Mouse (Mus musculus) liver, embryonic 15.5 days (tissue): ENCODE results near the gene Irf2bp1. TPM values are rescaled to one million over a fixed set of nuclear protein-coding genes. Genes with fewer than 3 reads are reported as not detected.

ENCODE experiments used
- ATAC-seq: fragments of 200-750 bp; cut with Nextera tagmentation; 2 replicates; pipeline ENCODE4 v1.8.0; 2017; ENCODE audit warnings: moderate number of reproducible peaks, mild to moderate bottlenecking, moderate library complexity; ENCODE audit not compliant: insufficient read depth
- H3K27ac ChIP-seq: fragments of 300-500 bp; sonication (generic); replicated peaks from 2 replicates; pipeline ENCODE4 v1.5.1; 2015; ENCODE audit warnings: mild to moderate bottlenecking, inconsistent platforms
- H3K27me3 ChIP-seq: fragments of 300-500 bp; sonication (generic); 2 replicates; pipeline ENCODE4 v1.6.1; 2015; ENCODE audit warnings: mild to moderate bottlenecking, inconsistent platforms
- H3K36me3 ChIP-seq: fragments of 300-500 bp; sonication (generic); replicated peaks from 2 replicates; pipeline ENCODE4 v1.6.1; 2015; ENCODE audit warnings: moderate library complexity, mild to moderate bottlenecking, inconsistent platforms
- H3K4me1 ChIP-seq: fragments of 300-500 bp; sonication (generic); replicated peaks from 2 replicates; pipeline ENCODE4 v1.6.1; 2015; ENCODE audit warnings: inconsistent platforms
- H3K4me2 ChIP-seq: fragments of 300-500 bp; sonication (generic); 2 replicates; pipeline ENCODE4 v1.6.1; 2015; ENCODE audit warnings: moderate library complexity, mild to moderate bottlenecking, inconsistent platforms
- H3K4me3 ChIP-seq: fragments of 300-500 bp; sonication (generic); replicated peaks from 2 replicates; pipeline ENCODE4 v1.5.1; 2015; ENCODE audit warnings: mild to moderate bottlenecking, inconsistent platforms
- H3K9ac ChIP-seq: fragments of 300-500 bp; sonication (generic); 2 replicates; pipeline ENCODE4 v1.6.1; 2015; ENCODE audit warnings: moderate library complexity, mild to moderate bottlenecking, inconsistent platforms
- H3K9me3 ChIP-seq: fragments of 300-500 bp; sonication (generic); replicated peaks from 2 replicates; pipeline ENCODE4 v1.6.1; 2016; ENCODE audit warnings: inconsistent platforms
- WGBS: fragments of 180-500 bp; shearing (Covaris S2); methylation state at CpG from one replicate; pipeline ENCODE4 v1.1.7; 2015; ENCODE audit warnings: mixed read lengths; ENCODE audit not compliant: insufficient replicate concordance; 5-methylcytosine and 5-hydroxymethylcytosine counted together
- polyA plus RNA-seq: library from polyadenylated mRNA; unstranded; fragments of >200 nt; fragmentation: Nextera tagmentation; extraction: Ambion mirVana; gene quantifications from 2 replicates; pipeline ENCODE4 v1.2.1, GENCODE M21; 2015

Gene Irf2bp1
- polyA plus RNA-seq, 1 experiment from 2014 or later: 8.2 TPM

- Histone ChIP-seq H3K4me2 (peak overlapping the region; percentile 61), H3K36me3 (no peaks in the 10 kb centered on the region), H3K9ac (peak overlapping the region; percentile 36), H3K27ac (peak overlapping the region; percentile 71), H3K4me1 (peaks cover 44% of the 10 kb centered on the region), H3K4me3 (peak overlapping the region; percentile 28), H3K27me3 (peaks cover 21% of the 10 kb centered on the region), H3K9me3 (no peaks in the 10 kb centered on the region)
- peak; percentile 41 for ATAC-seq
- WGBS: 3% methylated on average over 31 of the region's 31 CpGs
Observed at GRCm38 (mm10) chr7:19012025-19012621, 8.3 kb downstream of the Irf2bp1 start.

GRCm38 (mm10) chr7:19012882-19013281, 9.0 kb downstream of the Irf2bp1 start:
- no peaks in the 10 kb centered on the region for H3K9me3 ChIP-seq
- peak; percentile 56 for ATAC-seq
- peak overlapping the region; percentile 61 for H3K4me2 ChIP-seq
- peaks cover 44% of the 10 kb centered on the region for H3K4me1 ChIP-seq
- H3K27me3 ChIP-seq: peaks cover 21% of the 10 kb centered on the region
- H3K27ac ChIP-seq: peak overlapping the region; percentile 71
- no peak overlapping the region for H3K4me3 ChIP-seq
- H3K9ac ChIP-seq: no peak overlapping the region
- 30% methylated on average over 2 of the region's 2 CpGs for WGBS
- H3K36me3 ChIP-seq: no peaks in the 10 kb centered on the region

- Histone ChIP-seq H3K9me3 (no peaks in the 10 kb centered on the region), H3K27me3 (peaks cover 24% of the 10 kb centered on the region), H3K4me3 (no peak overlapping the region), H3K36me3 (no peaks in the 10 kb centered on the region), H3K4me2 (no peak overlapping the region), H3K27ac (no peak overlapping the region), H3K9ac (no peak overlapping the region), H3K4me1 (peaks cover 33% of the 10 kb centered on the region)
- no peak for ATAC-seq
- WGBS: 69% methylated on average over 15 of the region's 15 CpGs
Observed at GRCm38 (mm10) chr7:19014452-19014851, 10.6 kb downstream of the Irf2bp1 start.

GRCm38 (mm10) chr7:19016042-19016441, 12.2 kb downstream of the Irf2bp1 start:
- ATAC-seq: no peak
- peaks cover 39% of the 10 kb centered on the region for H3K27me3 ChIP-seq
- H3K4me3 ChIP-seq: no peak overlapping the region
- H3K4me1 ChIP-seq: peaks cover 24% of the 10 kb centered on the region
- no peak overlapping the region for H3K9ac ChIP-seq
- H3K27ac ChIP-seq: no peak overlapping the region
- 74% methylated on average over 4 of the region's 4 CpGs for WGBS
- no peaks in the 10 kb centered on the region for H3K9me3 ChIP-seq
- no peaks in the 10 kb centered on the region for H3K36me3 ChIP-seq
- H3K4me2 ChIP-seq: no peak overlapping the region

- peaks cover 50% of the 10 kb centered on the region for H3K27me3 ChIP-seq
- no peak for ATAC-seq
- no peak overlapping the region for H3K27ac ChIP-seq
- 67% methylated on average over 7 of the region's 7 CpGs for WGBS
- H3K4me2 ChIP-seq: no peak overlapping the region
- H3K36me3 ChIP-seq: no peaks in the 10 kb centered on the region
- no peak overlapping the region for H3K4me3 ChIP-seq
- H3K9ac ChIP-seq: no peak overlapping the region
- no peaks in the 10 kb centered on the region for H3K9me3 ChIP-seq
- H3K4me1 ChIP-seq: peaks cover 11% of the 10 kb centered on the region
Observed at GRCm38 (mm10) chr7:19017909-19018308, 14.1 kb downstream of the Irf2bp1 start.

- H3K9me3 ChIP-seq: no peaks in the 10 kb centered on the region
- WGBS: 15% methylated on average over 8 of the region's 8 CpGs
- H3K27me3 ChIP-seq: peaks cover 47% of the 10 kb centered on the region
- peaks cover 27% of the 10 kb centered on the region for H3K4me1 ChIP-seq
- 0 out of 2 replicates have a peak overlapping the region, but pooled peaks have one; percentile 1 for H3K9ac ChIP-seq
- peak overlapping the region; percentile 90 for H3K4me3 ChIP-seq
- H3K36me3 ChIP-seq: no peaks in the 10 kb centered on the region
- peak overlapping the region; percentile 51 for H3K4me2 ChIP-seq
- ATAC-seq: no peak
- H3K27ac ChIP-seq: no peak overlapping the region
Observed at GRCm38 (mm10) chr7:19021048-19021447, 17.2 kb downstream of the Irf2bp1 start.

GRCm38 (mm10) chr7:19022189-19022958, 18.5 kb downstream of the Irf2bp1 start:
- WGBS: 46% methylated on average over 18 of the region's 18 CpGs
- peak overlapping the region; percentile 90 for H3K4me3 ChIP-seq
- H3K36me3 ChIP-seq: no peaks in the 10 kb centered on the region
- peak overlapping the region; percentile 51; the same call in 1 of the 2 replicates for H3K4me2 ChIP-seq
- peak overlapping the region; percentile 38; the same call in 1 of the 2 replicates for H3K27ac ChIP-seq
- H3K27me3 ChIP-seq: peaks cover 47% of the 10 kb centered on the region
- H3K4me1 ChIP-seq: peaks cover 37% of the 10 kb centered on the region
- ATAC-seq: no peak
- H3K9me3 ChIP-seq: no peaks in the 10 kb centered on the region
- H3K9ac ChIP-seq: 0 out of 2 replicates have a peak overlapping the region, but pooled peaks have one; percentile 53

- Histone ChIP-seq H3K36me3 (peaks cover under 1% of the 10 kb centered on the region; the same call in 1 of the 2 replicates), H3K27me3 (peaks cover 47% of the 10 kb centered on the region), H3K4me3 (peak within 1 kb of the TSS; percentile 90), H3K9ac (peak within 1 kb of the TSS; percentile 94), H3K27ac (peak within 1 kb of the TSS; percentile 64), H3K9me3 (no peaks in the 10 kb centered on the region), H3K4me2 (peak within 1 kb of the TSS; percentile 92), H3K4me1 (peaks cover 43% of the 10 kb centered on the region)
- peak; percentile 43 for ATAC-seq
- 5% methylated on average over 30 of the region's 30 CpGs for WGBS
Observed at GRCm38 (mm10) chr7:19023357-19023814, 19.5 kb downstream of the Irf2bp1 start, which contains the start of gene Foxa3. Foxa3 (minus strand) TSS chr7:19023538.

- under 1% methylated on average over 48 of the region's 50 CpGs for WGBS
- Histone ChIP-seq H3K36me3 (peaks cover 8% of the 10 kb centered on the region), H3K9me3 (no peaks in the 10 kb centered on the region), H3K27me3 (peaks cover 47% of the 10 kb centered on the region), H3K27ac (peak within 1 kb of the TSS; percentile 64), H3K4me1 (peaks cover 43% of the 10 kb centered on the region), H3K9ac (peak within 1 kb of the TSS; percentile 94), H3K4me2 (peak within 1 kb of the TSS; percentile 92), H3K4me3 (peak within 1 kb of the TSS; percentile 90)
- peak; percentile 90 for ATAC-seq
Observed at GRCm38 (mm10) chr7:19024096-19024506, 20.3 kb downstream of the Irf2bp1 start, which contains the start of gene Sympk. Sympk (plus strand) TSS chr7:19024377.

GRCm38 (mm10) chr7:19024581-19025255, 20.9 kb downstream of the Irf2bp1 start:
- Histone ChIP-seq H3K36me3 (peaks cover 14% of the 10 kb centered on the region), H3K4me1 (peaks cover 43% of the 10 kb centered on the region), H3K27me3 (peaks cover 42% of the 10 kb centered on the region), H3K9me3 (no peaks in the 10 kb centered on the region), H3K9ac (peak overlapping the region; percentile 94), H3K4me3 (peak overlapping the region; percentile 90), H3K27ac (peak overlapping the region; percentile 64), H3K4me2 (peak overlapping the region; percentile 92)
- WGBS: 1% methylated on average over 35 of the region's 36 CpGs
- peak; percentile 56 for ATAC-seq

- no peak overlapping the region for H3K27ac ChIP-seq
- no peak for ATAC-seq
- H3K9me3 ChIP-seq: no peaks in the 10 kb centered on the region
- H3K4me3 ChIP-seq: no peak overlapping the region
- peaks cover 9% of the 10 kb centered on the region for H3K27me3 ChIP-seq
- no peak overlapping the region for H3K4me2 ChIP-seq
- H3K4me1 ChIP-seq: peaks cover 40% of the 10 kb centered on the region
- no peak overlapping the region for H3K9ac ChIP-seq
- H3K36me3 ChIP-seq: peaks cover 47% of the 10 kb centered on the region
Observed at GRCm38 (mm10) chr7:19028067-19028466, 24.2 kb downstream of the Irf2bp1 start.
